Mouse (Mus musculus) embryonic facial prominence, embryonic 12.5 days (tissue): ENCODE results near the gene Pnmal2. TPM values are rescaled to one million over a fixed set of nuclear protein-coding genes. Genes with fewer than 3 reads are reported as not detected.
"Not testable (repeated sequence)": the region's sequence is repeated elsewhere in the genome, so short reads cannot be mapped to it uniquely, and the experiment has no call there.

Source experiments
- ATAC-seq: fragments of 200-750 bp; cut with Nextera tagmentation; 2 replicates; pipeline ENCODE4 v1.8.0; 2017; ENCODE audit not compliant: insufficient number of reproducible peaks, insufficient read depth, low FRiP score, low TSS enrichment
- H3K27ac ChIP-seq: fragments of 300-500 bp; sonication (generic); 2 replicates; pipeline ENCODE4 v1.5.1; 2016; ENCODE audit warnings: mild to moderate bottlenecking
- H3K27me3 ChIP-seq: fragments of 300-500 bp; sonication (generic); 2 replicates; pipeline ENCODE4 v1.6.1; 2016; ENCODE audit warnings: mild to moderate bottlenecking, moderate library complexity
- H3K36me3 ChIP-seq: fragments of 300-500 bp; sonication (generic); 2 replicates; pipeline ENCODE4 v1.6.1; 2016; ENCODE audit warnings: mild to moderate bottlenecking
- H3K4me1 ChIP-seq: fragments of 300-500 bp; sonication (generic); 2 replicates; pipeline ENCODE4 v1.6.1; 2016
- H3K4me2 ChIP-seq: fragments of 300-500 bp; sonication (generic); replicated peaks from 2 replicates; pipeline ENCODE4 v1.6.1; 2016; ENCODE audit warnings: mild to moderate bottlenecking, moderate library complexity
- H3K4me3 ChIP-seq: fragments of 300-500 bp; sonication (generic); 2 replicates; pipeline ENCODE4 v1.5.1; 2016; ENCODE audit warnings: mild to moderate bottlenecking
- H3K9ac ChIP-seq: fragments of 300-500 bp; sonication (generic); 2 replicates; pipeline ENCODE4 v1.6.1; 2016; ENCODE audit warnings: mild to moderate bottlenecking, moderate library complexity
- H3K9me3 ChIP-seq: fragments of 300-500 bp; sonication (generic); 2 replicates; pipeline ENCODE4 v1.6.1; 2016; ENCODE audit warnings: mild to moderate bottlenecking, moderate library complexity
- WGBS: fragments of 180-500 bp; shearing (Covaris S2); methylation state at CpG from one replicate; pipeline ENCODE4 v1.1.7; 2016; 5-methylcytosine and 5-hydroxymethylcytosine counted together
- polyA plus RNA-seq: library from polyadenylated mRNA; unstranded; fragments of >200 nt; fragmentation: Nextera tagmentation; extraction: Ambion mirVana; gene quantifications from 2 replicates; pipeline ENCODE4 v1.2.1, GENCODE M21; 2016

Gene Pnmal2
- polyA plus RNA-seq, 1 experiment from 2014 or later: 16.6 TPM

DNA sequence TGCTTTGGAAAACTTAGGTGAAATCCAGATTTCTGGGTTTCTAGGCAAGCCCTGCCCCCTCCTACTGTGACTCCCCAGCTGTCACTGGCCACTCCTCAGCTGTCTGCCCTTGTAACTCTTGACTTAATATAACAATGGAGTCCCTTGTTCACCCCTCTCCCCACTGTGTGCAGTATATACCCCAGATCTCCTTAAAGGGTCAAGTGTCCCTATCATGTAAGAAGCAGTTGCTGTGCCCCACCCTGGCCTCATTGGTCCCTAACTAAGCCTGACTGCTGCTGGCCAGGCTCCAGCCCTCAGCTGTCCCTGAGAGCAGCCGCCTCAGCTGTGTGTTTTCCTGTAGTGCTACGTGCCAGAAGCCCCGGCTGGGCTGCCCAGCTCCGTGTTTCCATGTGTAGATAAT, 3.5 kb downstream of the Pnmal2 start:
- Histone ChIP-seq H3K4me2 (peak overlapping the region; percentile 70), H3K9ac (no peak overlapping the region), H3K27ac (no peak overlapping the region), H3K4me3 (0 out of 2 replicates have a peak overlapping the region, but pooled peaks have one; percentile 62), H3K9me3 (no peaks in the 10 kb centered on the region), H3K27me3 (peaks cover 51% of the 10 kb centered on the region), H3K4me1 (peaks cover 43% of the 10 kb centered on the region), H3K36me3 (no peaks in the 10 kb centered on the region)
- 12% methylated on average over 4 of the region's 4 CpGs for WGBS
- peak; percentile 16; the same call in 1 of the 2 replicates for ATAC-seq

DNA sequence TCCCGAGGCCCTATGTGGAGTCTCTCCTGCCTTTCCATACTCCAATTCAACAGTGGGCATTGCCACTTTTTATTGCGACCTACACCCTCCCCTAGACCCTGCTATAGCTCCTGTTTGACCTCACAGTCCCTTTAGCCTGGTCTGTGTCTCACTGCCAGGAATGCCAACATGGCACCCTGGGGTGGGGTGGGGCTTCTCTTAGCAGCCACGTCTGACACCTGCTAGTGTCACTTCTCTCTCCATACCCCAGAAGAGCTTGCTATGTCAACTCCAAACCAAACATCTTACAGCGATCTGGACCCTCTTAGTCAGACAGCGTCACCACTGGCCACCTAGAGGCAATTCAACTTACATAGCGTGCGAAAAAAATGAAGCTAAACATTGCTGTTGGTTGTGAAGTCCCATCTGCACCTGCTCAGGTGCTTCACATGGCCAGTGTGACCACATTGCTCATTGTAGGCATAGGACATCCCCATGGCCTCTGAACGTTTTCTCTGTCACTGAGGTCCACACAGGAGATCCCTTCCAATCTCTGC, 4.5 kb downstream of the Pnmal2 start:
- Histone ChIP-seq H3K9ac (no peak overlapping the region), H3K36me3 (no peaks in the 10 kb centered on the region), H3K4me1 (peaks cover 41% of the 10 kb centered on the region), H3K9me3 (no peaks in the 10 kb centered on the region), H3K27ac (no peak overlapping the region), H3K4me3 (no peak overlapping the region), H3K27me3 (peaks cover 51% of the 10 kb centered on the region), H3K4me2 (0 out of 2 replicates have a peak overlapping the region, but pooled peaks have one; percentile 70)
- WGBS: 55% methylated on average over 8 of the region's 8 CpGs
- no peak for ATAC-seq

DNA sequence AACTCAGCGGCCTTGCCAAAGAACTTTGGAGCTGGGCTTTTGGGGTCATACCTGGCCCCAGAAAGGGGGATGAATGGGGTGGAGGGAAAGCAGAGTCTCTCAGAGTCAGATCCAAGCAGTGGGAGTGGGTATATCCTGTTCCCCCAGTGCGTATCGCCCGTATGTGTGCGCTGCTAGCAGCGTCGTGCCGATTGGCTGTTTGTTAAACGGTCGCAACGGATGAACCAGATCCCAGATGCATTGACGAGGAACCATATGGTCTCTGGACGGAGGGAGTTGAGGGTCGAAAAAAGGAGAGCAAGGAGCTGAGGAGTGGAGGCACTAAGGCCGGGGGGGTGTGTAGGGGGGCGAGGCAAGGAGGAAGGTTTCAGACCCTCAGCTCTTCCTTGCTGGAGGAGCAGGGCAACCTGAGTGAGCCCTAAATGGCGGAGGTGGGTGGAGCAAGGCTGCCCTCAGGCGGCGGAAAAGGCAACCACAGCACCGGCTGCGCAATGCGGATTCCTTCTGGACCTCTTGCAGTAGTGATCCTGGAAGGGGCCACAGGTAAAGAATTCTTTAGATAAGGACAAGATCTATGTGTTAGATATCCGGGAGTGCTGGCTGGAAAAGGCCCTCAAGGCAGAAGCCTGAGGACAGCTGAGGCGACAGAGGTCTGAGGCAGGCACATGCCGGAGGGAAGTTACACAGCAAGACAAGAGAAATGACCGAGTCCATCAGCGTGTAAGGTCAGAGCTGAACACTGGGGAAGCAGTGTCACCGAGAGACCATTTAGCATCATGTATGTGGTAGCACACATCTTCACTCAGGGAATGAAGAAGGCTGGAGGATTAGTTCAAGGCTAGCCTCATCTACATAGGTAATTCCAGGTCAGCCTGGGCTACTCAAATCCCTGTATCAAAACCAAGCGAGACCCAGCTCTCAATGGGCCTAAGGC, 5.7 kb downstream of the Pnmal2 start:
- peaks cover 47% of the 10 kb centered on the region for H3K27me3 ChIP-seq
- peak overlapping the region; percentile 59 for H3K4me2 ChIP-seq
- WGBS: 10% methylated on average over 29 of the region's 29 CpGs
- peak overlapping the region; percentile 42; the same call in 1 of the 2 replicates for H3K9ac ChIP-seq
- peaks cover 37% of the 10 kb centered on the region for H3K4me1 ChIP-seq
- no peaks in the 10 kb centered on the region for H3K36me3 ChIP-seq
- H3K4me3 ChIP-seq: peak overlapping the region; percentile 34
- H3K9me3 ChIP-seq: no peaks in the 10 kb centered on the region
- no peak overlapping the region for H3K27ac ChIP-seq
- ATAC-seq: peak; percentile 13; the same call in 1 of the 2 replicates

DNA sequence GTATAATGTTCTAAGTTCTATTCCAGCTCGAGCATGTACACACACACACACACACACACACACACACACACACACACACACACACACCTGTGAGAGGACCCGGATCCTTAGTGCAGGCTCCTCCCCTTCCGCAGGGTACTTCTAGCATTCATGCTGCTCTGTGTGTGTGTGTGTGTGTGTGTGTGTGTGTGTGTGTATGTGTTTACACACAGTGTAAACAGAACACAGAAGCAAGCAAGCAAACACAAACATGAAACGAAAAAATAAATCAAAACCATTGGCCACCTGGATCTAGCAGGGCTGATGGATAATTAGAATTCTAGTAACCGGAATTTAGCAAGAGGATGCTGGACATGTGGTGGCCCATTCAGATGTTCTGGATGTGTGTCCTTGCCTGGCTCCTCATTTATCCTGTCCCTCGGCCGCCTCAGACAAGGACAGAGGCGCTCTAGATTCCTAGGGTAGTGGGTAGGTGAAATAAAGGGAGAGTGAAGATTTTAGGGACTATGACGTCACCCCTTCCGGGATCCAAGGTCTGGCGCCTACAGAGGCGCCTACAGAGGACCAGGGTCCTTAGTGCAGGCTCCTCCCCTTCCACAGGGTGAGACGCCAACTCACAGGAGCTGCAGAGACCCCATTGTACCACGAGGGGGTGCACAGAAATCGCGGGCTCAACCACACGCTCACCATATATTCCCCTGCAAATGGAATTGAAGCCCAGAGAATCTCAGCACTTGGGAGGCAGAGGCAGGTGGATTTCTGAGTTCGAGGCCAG, 6.6 kb downstream of the Pnmal2 start:
- Histone ChIP-seq H3K27me3 (peaks cover 38% of the 10 kb centered on the region), H3K4me2 (no peak overlapping the region), H3K9ac (no peak overlapping the region), H3K4me3 (no peak overlapping the region), H3K27ac (no peak overlapping the region), H3K36me3 (no peaks in the 10 kb centered on the region), H3K4me1 (peaks cover 34% of the 10 kb centered on the region), H3K9me3 (no peaks in the 10 kb centered on the region)
- ATAC-seq: no peak
- WGBS: 26% methylated on average over 18 of the region's 18 CpGs

DNA sequence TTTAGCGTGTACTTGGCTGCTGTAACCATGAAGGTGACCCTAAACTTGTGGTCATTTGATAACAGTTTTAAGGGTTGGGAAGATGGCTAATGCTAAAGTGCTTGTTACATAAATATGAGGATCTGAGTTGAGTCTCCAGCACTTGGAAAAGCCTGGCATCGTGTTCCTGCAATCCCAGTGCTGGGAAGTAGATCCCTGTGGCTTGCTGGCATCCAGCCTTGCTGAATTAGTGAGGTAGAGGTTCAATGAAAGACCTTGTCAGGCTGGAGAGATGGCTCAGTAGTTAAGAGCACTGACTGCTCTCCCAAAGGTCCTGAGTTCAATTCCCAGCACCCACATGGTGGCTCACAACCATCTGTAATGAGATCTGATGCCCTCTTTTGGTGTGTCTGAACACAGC, 9.3 kb downstream of the Pnmal2 start:
- not testable (repeated sequence) for H3K4me2 ChIP-seq, H3K4me1 ChIP-seq, H3K9ac ChIP-seq, H3K9me3 ChIP-seq, H3K4me3 ChIP-seq, H3K36me3 ChIP-seq, H3K27ac ChIP-seq, ATAC-seq
- WGBS: 64% methylated on average over 2 of the region's 2 CpGs
- peaks cover 11% of the 10 kb centered on the region for H3K27me3 ChIP-seq

DNA sequence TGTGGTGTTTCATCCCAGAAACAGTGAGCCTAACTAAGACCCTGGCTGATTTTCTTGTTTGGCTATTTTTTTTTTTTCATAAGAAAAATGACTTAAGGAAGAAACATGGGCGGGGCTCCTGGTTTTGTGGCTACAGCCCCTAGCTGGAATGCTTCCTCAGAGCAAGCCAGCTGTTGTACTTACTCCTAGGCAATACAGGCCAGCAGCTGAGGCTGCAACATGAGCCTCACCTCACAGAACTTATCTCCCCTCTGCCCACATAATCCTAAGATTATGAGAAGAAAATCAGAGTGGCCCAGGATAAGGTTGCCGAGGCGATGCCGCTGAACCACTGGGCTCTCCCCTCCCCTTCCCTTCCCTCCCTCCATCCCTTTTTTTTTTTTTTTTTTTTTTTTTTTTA, 11.2 kb downstream of the Pnmal2 start:
- Histone ChIP-seq H3K36me3 (no peaks in the 10 kb centered on the region), H3K4me3 (no peak overlapping the region), H3K4me1 (peaks cover 6% of the 10 kb centered on the region), H3K27ac (no peak overlapping the region), H3K4me2 (no peak overlapping the region), H3K9me3 (no peaks in the 10 kb centered on the region), H3K9ac (no peak overlapping the region), H3K27me3 (no peaks in the 10 kb centered on the region)
- 82% methylated on average over 4 of the region's 4 CpGs for WGBS
- no peak for ATAC-seq

DNA sequence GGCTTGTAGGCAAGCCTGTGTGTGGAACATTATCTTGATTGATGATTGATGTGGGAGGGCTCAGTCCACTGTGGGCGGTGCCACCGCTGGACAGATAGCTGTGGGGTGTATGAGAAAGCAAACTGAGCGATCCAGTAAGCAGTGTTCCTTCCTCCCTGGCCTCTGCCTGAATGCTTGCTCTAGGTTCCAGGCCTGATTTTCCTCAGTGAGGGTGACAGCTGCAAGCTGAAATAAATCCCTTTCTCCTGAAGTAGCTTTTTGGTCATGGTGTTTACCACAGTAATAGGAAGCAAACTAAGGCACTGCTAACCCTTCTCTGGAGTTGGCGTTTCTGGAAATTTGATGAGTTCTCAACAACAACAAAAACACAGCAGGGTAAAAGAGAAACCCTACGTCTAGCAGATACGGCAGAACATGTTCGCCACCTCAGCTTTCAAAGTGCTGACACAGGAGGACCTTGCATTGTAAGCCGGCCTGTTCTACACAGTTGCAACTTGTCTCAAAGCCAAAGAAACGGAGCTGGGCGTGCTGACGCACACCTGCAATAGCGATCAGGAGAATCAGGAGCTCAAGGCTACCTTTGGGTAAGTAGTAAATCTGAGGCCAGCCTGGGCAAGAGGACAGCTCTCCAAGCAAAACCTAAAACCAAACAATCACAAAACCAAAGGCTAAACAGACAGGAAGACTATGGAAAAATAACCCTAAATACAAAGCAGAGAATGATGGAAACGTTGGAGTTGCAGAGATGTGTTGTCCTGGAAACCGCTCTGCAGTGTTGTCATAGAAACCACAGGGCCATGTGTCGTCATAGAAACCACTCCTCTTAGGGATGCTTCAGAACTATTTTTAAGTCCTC, 12.2 kb downstream of the Pnmal2 start:
- Histone ChIP-seq H3K4me1 (peaks cover 4% of the 10 kb centered on the region), H3K36me3 (no peaks in the 10 kb centered on the region), H3K27ac (no peak overlapping the region), H3K9ac (no peak overlapping the region), H3K9me3 (no peaks in the 10 kb centered on the region), H3K27me3 (no peaks in the 10 kb centered on the region), H3K4me3 (no peak overlapping the region), H3K4me2 (no peak overlapping the region)
- 71% methylated on average over 15 of the region's 15 CpGs for WGBS
- ATAC-seq: no peak

DNA sequence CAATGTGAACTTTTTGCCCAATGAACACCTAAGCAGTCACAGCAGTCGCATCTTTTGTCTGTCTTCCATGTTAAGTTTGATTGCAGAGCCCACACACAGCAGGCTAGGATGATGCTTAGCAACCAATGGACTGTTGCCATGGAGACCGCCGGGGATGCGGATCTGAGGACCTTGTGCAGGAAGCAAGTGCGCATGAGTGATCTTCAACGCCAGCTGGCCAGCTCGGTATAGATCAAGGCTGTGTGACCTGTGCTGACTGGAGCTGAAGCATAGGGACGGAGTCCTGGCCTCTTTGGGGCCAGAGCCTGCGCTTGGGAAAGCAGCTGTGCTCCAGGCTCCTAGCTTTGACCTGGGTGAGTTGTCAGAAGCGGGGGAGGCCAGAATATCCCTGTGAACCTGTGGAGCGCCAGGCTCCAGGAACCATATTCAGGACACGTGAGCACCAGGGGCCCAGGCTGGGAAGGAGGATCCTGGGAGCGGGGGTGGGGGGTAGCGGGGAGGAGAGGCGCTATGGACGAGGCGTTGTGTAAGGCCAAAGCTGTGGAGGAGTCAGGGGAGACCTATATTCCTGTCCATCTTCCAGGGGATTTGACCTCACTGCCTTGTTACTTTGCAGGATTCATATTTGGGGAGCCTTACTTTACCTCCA, 15.2 kb downstream of the Pnmal2 start, which contains the start of gene Pnmal1:
Gene Pnmal1, plus strand, starts transcription at position 141 of the 649 bp plus-strand sequence.
- H3K9ac ChIP-seq: no peak within 1 kb of the TSS
- ATAC-seq: peak; percentile 80
- no peak within 1 kb of the TSS for H3K27ac ChIP-seq
- H3K4me2 ChIP-seq: peak within 1 kb of the TSS; percentile 43
- 21% methylated on average over 17 of the region's 17 CpGs for WGBS
- no peaks in the 10 kb centered on the region for H3K9me3 ChIP-seq
- no peaks in the 10 kb centered on the region for H3K36me3 ChIP-seq
- H3K27me3 ChIP-seq: no peaks in the 10 kb centered on the region
- 0 out of 2 replicates have a peak within 1 kb of the TSS, but pooled peaks have one; percentile 19 for H3K4me3 ChIP-seq
- H3K4me1 ChIP-seq: peaks cover 4% of the 10 kb centered on the region

DNA sequence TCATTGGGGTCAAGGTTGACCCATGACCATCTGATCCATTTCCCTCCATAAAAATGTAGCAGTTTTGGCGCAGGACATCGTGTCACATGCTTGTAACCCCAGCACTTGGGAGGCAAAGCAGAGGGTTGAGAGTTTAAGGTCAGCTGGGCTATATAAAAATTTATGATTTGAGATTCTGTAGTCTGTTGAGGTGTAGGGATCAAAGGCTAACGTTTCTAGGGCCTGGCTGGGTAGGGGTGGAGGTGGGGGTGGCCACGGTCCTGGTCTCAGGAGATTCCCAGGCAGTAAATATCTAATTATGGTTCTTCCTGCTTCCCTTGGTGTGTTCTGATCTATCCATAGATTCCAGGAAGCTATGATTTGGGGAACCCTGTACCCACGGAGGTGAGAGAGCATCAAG, 17.2 kb downstream of the Pnmal2 start:
- 74% methylated on average over 5 of the region's 5 CpGs for WGBS
- no peak for ATAC-seq
- H3K36me3 ChIP-seq: no peaks in the 10 kb centered on the region
- H3K4me1 ChIP-seq: peaks cover 4% of the 10 kb centered on the region
- no peak overlapping the region for H3K9ac ChIP-seq
- no peaks in the 10 kb centered on the region for H3K9me3 ChIP-seq
- H3K27me3 ChIP-seq: no peaks in the 10 kb centered on the region
- no peak overlapping the region for H3K4me3 ChIP-seq
- no peak overlapping the region for H3K27ac ChIP-seq
- H3K4me2 ChIP-seq: no peak overlapping the region

DNA sequence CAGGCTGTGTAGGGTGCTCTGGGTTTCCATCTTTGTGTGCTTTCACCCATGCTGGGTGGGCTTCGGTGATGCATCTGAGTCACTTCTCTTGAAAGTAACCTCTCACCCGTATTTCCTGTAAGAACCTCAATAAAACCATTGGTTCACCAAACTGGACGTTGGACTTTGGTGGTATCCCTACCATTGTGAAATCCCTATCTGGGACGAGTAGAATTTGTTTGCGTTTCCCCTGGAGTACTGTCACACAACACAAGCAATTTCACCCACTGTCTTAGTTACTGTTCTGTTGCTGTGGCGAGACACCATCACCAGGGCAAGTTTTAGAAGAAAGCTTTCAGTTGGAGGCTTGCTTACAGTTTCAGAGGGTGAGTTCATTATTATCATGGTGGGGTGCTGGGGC, 23.9 kb downstream of the Pnmal2 start:
- H3K4me2 ChIP-seq: no peak overlapping the region
- no peak overlapping the region for H3K27ac ChIP-seq
- no peaks in the 10 kb centered on the region for H3K27me3 ChIP-seq
- WGBS: 85% methylated on average over 6 of the region's 6 CpGs
- H3K36me3 ChIP-seq: no peaks in the 10 kb centered on the region
- no peak overlapping the region for H3K4me3 ChIP-seq
- no peaks in the 10 kb centered on the region for H3K9me3 ChIP-seq
- H3K4me1 ChIP-seq: no peaks in the 10 kb centered on the region
- ATAC-seq: no peak
- H3K9ac ChIP-seq: no peak overlapping the region
